Mouse (Mus musculus) left cerebral cortex, adult 2 months (tissue): ENCODE results near the gene Ttc5. TPM values are rescaled to one million over a fixed set of nuclear protein-coding genes. Genes with fewer than 3 reads are reported as not detected.

ENCODE experiments used
- DNase-seq, 2 experiments: peaks; one replicate each; pipeline ENCODE4 v3.0.0; 2021 to 2022; ENCODE audit warnings: low spot score in 2 of 2, mixed read lengths in 1 of 2; ENCODE audit errors: extremely low spot score in 1 of 2
- H3K27ac ChIP-seq: fragments of 200-600 bp; 2 replicates; pipeline ENCODE4 v1.8.1; 2022
- H3K4me3 ChIP-seq: fragments of 200-600 bp; 2 replicates; pipeline ENCODE4 v1.8.1; 2022
- CTCF ChIP-seq: fragments of 200-600 bp; IDR thresholded peaks from 2 replicates; pipeline ENCODE4 v1.8.1; 2022; ENCODE audit warnings: antibody characterized with exemption, mild to moderate bottlenecking, moderate library complexity
- intact Hi-C: fragments of 180-260 bp; cut with DNase I; formaldehyde crosslinking; loops from one replicate; pipeline ENCODE4 v1.15.1; 2025
- total RNA-seq, 2 experiments: library from RNA; stranded (reverse); gene quantifications; 2 replicates each; pipeline ENCODE4 v1.2.3; 2021

The Ttc5 gene
- total RNA-seq, 2 experiments from 2014 or later, result 50.8 to 62.1 TPM

- no peak overlapping the region for H3K4me3 ChIP-seq
- H3K27ac ChIP-seq, result no peak overlapping the region
- no peak for TF ChIP-seq CTCF
- intact Hi-C loops, result no loop called here
- DNase-seq, result no peak
These were observed 17.1 kb upstream of the Ttc5 start for GRCm38 (mm10) chr14:50802441-50802840.

- no peak overlapping the region for H3K27ac ChIP-seq
- TF ChIP-seq CTCF, result peak; percentile 84
- peak in 1 of 2 experiments; percentile 29 for DNase-seq
- H3K4me3 ChIP-seq, result no peak overlapping the region
- intact Hi-C loops, result loop anchor here (1.0 to 2.0 kb wide), 2 partner anchors 264 to 299 kb away; no protein-coding TSS in a partner anchor
These were observed 14.4 kb upstream of the Ttc5 start for GRCm38 (mm10) chr14:50799502-50800259.

GRCm38 (mm10) chr14:50798512-50798911 is 13.2 kb upstream of the Ttc5 start:
- intact Hi-C loops, result no loop called here
- no peak for DNase-seq
- peak; percentile 22 for TF ChIP-seq CTCF

GRCm38 (mm10) chr14:50796464-50796863 is 11.1 kb upstream of the Ttc5 start:
- no peak for TF ChIP-seq CTCF
- intact Hi-C loops, result no loop called here
- DNase-seq, result no peak
- Histone ChIP-seq H3K27ac (no peak overlapping the region), H3K4me3 (no peak overlapping the region)

More at GRCm38 (mm10) chr14:50798512-50798911, 13.2 kb upstream of the Ttc5 start:
- Histone ChIP-seq H3K27ac (no peak overlapping the region), H3K4me3 (no peak overlapping the region)

GRCm38 (mm10) chr14:50795965-50796364 is 10.6 kb upstream of the Ttc5 start:
- intact Hi-C loops, result no loop called here
- TF ChIP-seq CTCF, result no peak
- H3K4me3 ChIP-seq, result no peak overlapping the region

GRCm38 (mm10) chr14:50795261-50795935 is 10.1 kb upstream of the Ttc5 start:
- no peak for DNase-seq
- intact Hi-C loops, result no loop called here
- no peak for TF ChIP-seq CTCF
- Histone ChIP-seq H3K4me3 (no peak overlapping the region), H3K27ac (no peak overlapping the region)

More at GRCm38 (mm10) chr14:50795965-50796364, 10.6 kb upstream of the Ttc5 start:
- H3K27ac ChIP-seq, result no peak overlapping the region
- DNase-seq, result no peak

GRCm38 (mm10) chr14:50788157-50788556 is 2.8 kb upstream of the Ttc5 start:
- no peak for DNase-seq
- no peak overlapping the region for H3K27ac ChIP-seq
- TF ChIP-seq CTCF, result peak; percentile 37
- intact Hi-C loops, result loop anchor here (5.0 to 10.0 kb wide), 2 partner anchors 726 to 923 kb away; no protein-coding TSS in a partner anchor
- no peak overlapping the region for H3K4me3 ChIP-seq

GRCm38 (mm10) chr14:50784391-50785250 is 698 bp downstream of the Ttc5 start:
- DNase-seq, result no peak
- intact Hi-C loops, result loop anchor here (1.0 to 10.0 kb wide), 4 partner anchors 23 to 920 kb away; partner anchors contain the start of genes Ccnb1ip1 and Parp2

GRCm38 (mm10) chr14:50782166-50782565 is 3.2 kb downstream of the Ttc5 start:
- Histone ChIP-seq H3K4me3 (no peak overlapping the region), H3K27ac (no peak overlapping the region)
- TF ChIP-seq CTCF, result no peak
- DNase-seq, result no peak
- intact Hi-C loops, result loop anchor here (5.0 to 10.0 kb wide), 2 partner anchors 600 to 917 kb away; no protein-coding TSS in a partner anchor

More at GRCm38 (mm10) chr14:50784391-50785250, 698 bp downstream of the Ttc5 start:
- Histone ChIP-seq H3K4me3 (peak overlapping the region; percentile 71), H3K27ac (peak overlapping the region; percentile 81)
- TF ChIP-seq CTCF, result no peak

GRCm38 (mm10) chr14:50771342-50771741 is 14.0 kb downstream of the Ttc5 start:
- intact Hi-C loops, result no loop called here
- no peak for DNase-seq

GRCm38 (mm10) chr14:50765736-50766135 is 19.6 kb downstream of the Ttc5 start:
- TF ChIP-seq CTCF, result no peak
- Histone ChIP-seq H3K4me3 (no peak overlapping the region), H3K27ac (no peak overlapping the region)
- no peak for DNase-seq
- intact Hi-C loops, result no loop called here

More at GRCm38 (mm10) chr14:50771342-50771741, 14.0 kb downstream of the Ttc5 start:
- no peak overlapping the region for H3K27ac ChIP-seq
- TF ChIP-seq CTCF, result peak; percentile 54
- H3K4me3 ChIP-seq, result no peak overlapping the region
